Mouse (Mus musculus) embryonic facial prominence, embryonic 10.5 days (tissue): Measurements from ENCODE around the gene Ryk. TPM values are rescaled to one million over a fixed set of nuclear protein-coding genes. Genes with fewer than 3 reads are reported as not detected.

Experiments used
- DNase-seq: peaks from one replicate; pipeline ENCODE4 v3.0.0-alpha.2; 2017; ENCODE audit warnings: low spot score
- H3K27ac ChIP-seq: fragments of 300-500 bp; sonication (generic); replicated peaks from 2 replicates; pipeline ENCODE4 v1.5.1; 2016; ENCODE audit warnings: mild to moderate bottlenecking
- H3K27me3 ChIP-seq: fragments of 300-500 bp; sonication (generic); replicated peaks from 2 replicates; pipeline ENCODE4 v1.6.1; 2016; ENCODE audit warnings: low read depth, mild to moderate bottlenecking; ENCODE audit not compliant: poor library complexity, severe bottlenecking
- H3K36me3 ChIP-seq: fragments of 300-500 bp; sonication (generic); replicated peaks from 2 replicates; pipeline ENCODE4 v1.6.1; 2016; ENCODE audit warnings: mild to moderate bottlenecking, moderate library complexity
- H3K4me1 ChIP-seq: fragments of 300-500 bp; sonication (generic); 2 replicates; pipeline ENCODE4 v1.6.1; 2016
- H3K4me3 ChIP-seq: fragments of 300-500 bp; sonication (generic); 2 replicates; pipeline ENCODE4 v1.5.1; 2016; ENCODE audit warnings: mild to moderate bottlenecking, moderate library complexity
- H3K9me3 ChIP-seq: fragments of 300-500 bp; sonication (generic); 2 replicates; pipeline ENCODE4 v1.6.1; 2016; ENCODE audit warnings: mild to moderate bottlenecking
- WGBS: fragments of 180-500 bp; shearing (Covaris S2); methylation state at CpG from one replicate; pipeline ENCODE4 v1.1.7; 2016; 5-methylcytosine and 5-hydroxymethylcytosine counted together
- polyA plus RNA-seq: library from polyadenylated mRNA; unstranded; fragments of >200 nt; fragmentation: Nextera tagmentation; extraction: Ambion mirVana; gene quantifications from 2 replicates; pipeline ENCODE4 v1.2.1, GENCODE M21; 2016

The Ryk gene
- polyA plus RNA-seq, 1 experiment from 2014 or later: 15.8 TPM

DNA sequence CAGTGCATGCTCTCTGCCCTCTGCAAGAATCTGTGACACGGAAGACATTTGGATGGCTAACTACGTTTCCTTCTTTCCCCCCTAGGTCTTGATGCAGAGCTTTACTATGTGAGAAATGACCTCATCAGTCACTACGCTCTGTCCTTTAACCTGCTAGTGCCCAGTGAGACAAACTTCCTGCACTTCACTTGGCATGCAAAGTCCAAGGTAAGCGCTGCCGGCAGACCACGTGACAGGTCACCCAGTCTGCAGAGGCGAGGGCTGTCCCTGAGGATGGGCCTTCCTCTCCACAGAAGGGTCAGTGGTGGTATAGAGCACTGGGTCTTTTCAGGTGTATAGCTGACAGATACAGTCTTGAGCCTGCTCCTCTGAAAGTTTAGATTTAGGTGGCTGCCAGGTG lies 27.1 kb downstream of the Ryk start:
- Histone ChIP-seq H3K27me3 (no peaks in the 10 kb centered on the region), H3K27ac (no peak overlapping the region), H3K4me3 (no peak overlapping the region), H3K36me3 (peaks cover 67% of the 10 kb centered on the region), H3K4me1 (peaks cover 60% of the 10 kb centered on the region), H3K9me3 (peaks cover 15% of the 10 kb centered on the region)
- WGBS: 84% methylated on average over 7 of the region's 7 CpGs
- no peak for DNase-seq

DNA sequence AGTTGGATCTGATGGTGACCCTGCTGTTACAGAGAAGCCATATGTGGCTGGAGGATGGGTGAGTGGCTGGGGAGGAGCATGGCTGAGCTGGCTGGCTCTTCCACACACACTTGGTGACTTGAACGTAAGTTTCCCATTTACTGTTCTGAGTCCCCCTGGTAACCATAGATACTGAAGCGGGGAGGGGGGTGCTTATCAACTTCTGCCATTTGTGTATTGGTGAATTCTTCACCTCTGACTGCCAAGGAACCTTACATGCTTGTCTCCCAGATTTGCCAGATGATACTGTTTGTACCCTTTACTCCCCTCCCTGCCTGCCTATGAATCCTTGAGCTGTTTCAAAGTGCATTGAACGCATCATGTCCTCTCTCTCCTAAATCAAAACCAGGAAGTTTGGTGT lies 27.5 kb downstream of the Ryk start:
- peaks cover 62% of the 10 kb centered on the region for H3K36me3 ChIP-seq
- WGBS: 78% methylated on average over 3 of the region's 3 CpGs
- H3K9me3 ChIP-seq: peaks cover 12% of the 10 kb centered on the region

DNA sequence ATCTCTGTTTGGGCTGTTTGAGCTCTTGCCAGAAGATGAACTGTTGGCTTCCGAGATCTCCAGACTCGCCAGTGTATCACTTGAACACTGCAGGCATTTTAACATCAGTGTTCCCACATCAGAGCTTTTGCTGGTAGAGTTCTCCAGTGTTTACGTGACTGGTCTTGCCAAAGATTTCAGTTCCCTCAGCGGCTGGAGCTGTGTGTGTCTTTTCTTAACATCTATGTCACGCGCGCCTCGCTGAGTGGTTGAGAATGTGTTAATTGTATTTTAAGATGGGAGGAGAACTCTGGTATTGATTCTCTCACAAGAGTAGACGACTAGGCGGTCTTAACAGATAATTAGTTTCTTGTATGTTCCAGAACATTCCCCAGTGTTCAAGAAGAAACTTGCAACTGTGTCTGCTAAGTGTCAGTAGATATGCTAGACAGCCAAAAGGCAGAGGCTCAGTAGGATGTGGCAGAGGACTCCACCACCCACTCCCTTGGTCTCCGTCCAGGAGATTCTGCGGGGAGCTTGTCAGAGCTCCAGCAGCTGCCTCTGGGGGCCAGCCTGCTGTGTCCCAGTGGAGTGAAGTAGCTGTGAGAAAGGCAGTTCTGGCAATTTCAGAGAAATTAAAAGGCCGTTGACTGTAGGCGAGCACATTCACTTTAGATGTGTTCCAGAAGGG lies 29.3 kb downstream of the Ryk start:
- 77% methylated on average over 14 of the region's 14 CpGs for WGBS
- no peak for DNase-seq
- peaks cover 51% of the 10 kb centered on the region for H3K4me1 ChIP-seq
- peaks cover 4% of the 10 kb centered on the region; the same call in 1 of the 2 replicates for H3K9me3 ChIP-seq
- H3K4me3 ChIP-seq: no peak overlapping the region
- no peaks in the 10 kb centered on the region for H3K27me3 ChIP-seq
- peak overlapping the region; percentile 69 for H3K27ac ChIP-seq
- H3K36me3 ChIP-seq: peaks cover 60% of the 10 kb centered on the region

More for the DNA sequence above, 27.5 kb downstream of the Ryk start:
- Histone ChIP-seq H3K4me1 (peaks cover 61% of the 10 kb centered on the region), H3K27ac (no peak overlapping the region), H3K27me3 (no peaks in the 10 kb centered on the region), H3K4me3 (no peak overlapping the region)
- DNase-seq: no peak

DNA sequence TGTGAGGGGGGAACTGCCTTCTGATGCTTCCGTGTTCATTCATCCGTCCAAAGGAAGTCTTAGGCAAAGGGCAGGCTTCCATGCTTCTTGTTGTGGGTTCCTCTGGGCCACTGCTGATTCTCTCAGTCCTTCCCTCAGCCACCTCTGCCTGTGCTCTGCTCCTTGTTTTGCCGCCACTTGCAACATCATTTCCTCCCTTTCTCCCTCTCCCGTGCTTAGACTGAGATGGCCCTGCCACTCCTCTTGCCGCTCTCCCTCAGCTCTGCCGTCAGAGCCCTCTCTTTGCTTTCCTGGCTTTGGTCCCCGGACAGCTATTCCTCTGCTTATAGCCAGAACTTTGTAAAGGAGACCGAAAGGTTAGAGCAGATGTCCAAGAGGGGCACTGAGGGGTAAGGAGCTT lies 30.2 kb downstream of the Ryk start:
- Histone ChIP-seq H3K27me3 (no peaks in the 10 kb centered on the region), H3K4me3 (no peak overlapping the region), H3K27ac (peak overlapping the region; percentile 57), H3K36me3 (peaks cover 64% of the 10 kb centered on the region), H3K9me3 (no peaks in the 10 kb centered on the region), H3K4me1 (peaks cover 51% of the 10 kb centered on the region)
- WGBS: 67% methylated on average over 8 of the region's 8 CpGs
- no peak for DNase-seq

DNA sequence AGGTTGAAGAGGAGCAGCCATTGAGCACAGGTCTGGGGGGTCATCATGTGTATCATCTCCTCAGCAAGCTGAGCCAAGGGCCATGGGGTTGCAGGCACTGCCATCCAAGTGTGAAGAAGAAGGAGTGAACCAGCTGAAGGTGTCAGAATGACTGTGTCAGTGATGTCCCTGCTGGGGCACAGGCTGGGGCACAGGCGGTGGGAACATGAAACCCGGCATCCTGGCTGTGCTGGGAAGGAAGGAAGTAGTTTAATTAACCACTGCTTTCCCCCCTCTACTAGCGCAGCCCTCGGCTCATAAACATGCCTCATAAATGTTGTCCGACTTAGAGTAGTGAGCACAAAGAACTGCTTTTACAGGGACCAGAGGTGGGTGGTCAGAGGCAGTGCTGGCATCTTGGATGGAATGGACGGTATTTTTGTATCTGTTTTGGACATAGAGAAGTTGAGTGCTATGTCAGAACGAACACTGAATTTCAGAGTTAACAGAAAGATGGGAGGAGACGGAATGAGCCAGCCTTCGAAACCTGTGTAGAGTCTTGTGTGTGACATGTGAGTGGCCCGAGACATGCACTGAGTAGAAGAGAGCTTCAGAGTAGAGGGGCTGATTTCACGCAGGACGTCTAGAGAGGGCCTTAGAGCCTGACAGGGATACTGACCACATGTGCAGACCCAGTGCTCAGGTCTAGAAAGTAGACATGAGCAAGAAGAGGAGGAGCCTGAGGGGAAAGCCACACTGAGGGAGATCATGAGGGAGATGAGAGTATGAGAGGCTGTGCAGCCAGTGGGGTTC lies 31.4 kb downstream of the Ryk start:
- peaks cover 51% of the 10 kb centered on the region for H3K4me1 ChIP-seq
- no peak for DNase-seq
- WGBS: 59% methylated on average over 12 of the region's 12 CpGs
- H3K27me3 ChIP-seq: no peaks in the 10 kb centered on the region
- H3K9me3 ChIP-seq: no peaks in the 10 kb centered on the region
- no peak overlapping the region; the same call in 1 of the 2 replicates for H3K27ac ChIP-seq
- peaks cover 76% of the 10 kb centered on the region for H3K36me3 ChIP-seq
- no peak overlapping the region for H3K4me3 ChIP-seq

DNA sequence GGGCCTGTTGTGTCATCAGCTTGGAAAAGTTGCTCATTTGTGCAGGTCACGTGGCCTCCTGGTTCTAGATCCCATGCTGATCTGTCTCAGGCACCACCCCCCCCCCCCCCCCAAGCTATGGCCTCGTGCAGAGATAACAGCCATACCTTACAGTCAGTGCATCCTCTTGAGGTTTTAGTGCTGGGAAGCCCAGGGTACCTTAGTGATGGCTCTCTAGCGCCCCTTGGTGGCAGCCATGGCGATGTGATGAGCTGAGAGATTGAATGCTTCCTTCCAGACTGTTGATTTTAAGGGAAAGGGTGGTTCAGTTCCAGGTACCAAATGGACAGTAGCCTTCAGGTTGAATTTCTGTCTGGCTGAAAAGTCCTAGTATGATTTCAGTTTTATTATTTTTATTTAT lies 32.2 kb downstream of the Ryk start:
- no peaks in the 10 kb centered on the region for H3K27me3 ChIP-seq
- no peaks in the 10 kb centered on the region for H3K9me3 ChIP-seq
- WGBS: 6% methylated on average over 4 of the region's 4 CpGs
- H3K36me3 ChIP-seq: peaks cover 77% of the 10 kb centered on the region
- no peak overlapping the region for H3K4me3 ChIP-seq
- H3K4me1 ChIP-seq: peaks cover 47% of the 10 kb centered on the region
- DNase-seq: peak; percentile 80
- H3K27ac ChIP-seq: no peak overlapping the region; the same call in 1 of the 2 replicates

DNA sequence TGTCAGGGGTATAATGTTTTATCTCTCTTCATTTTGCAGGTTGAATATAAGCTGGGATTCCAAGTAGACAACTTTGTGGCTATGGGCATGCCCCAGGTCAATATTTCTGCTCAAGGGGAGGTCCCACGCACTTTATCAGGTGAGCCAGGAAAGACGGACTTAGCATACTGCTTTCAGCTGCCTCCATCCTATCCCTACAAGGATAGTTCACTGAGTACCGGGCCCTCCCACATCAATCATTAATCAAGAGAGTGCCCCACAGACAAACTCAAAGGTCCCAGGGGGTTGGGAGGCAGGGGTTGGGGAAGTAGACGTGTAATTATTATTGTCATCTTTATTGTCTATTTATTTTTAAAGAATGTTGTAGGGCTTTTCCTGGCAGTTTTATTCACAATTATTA lies 32.8 kb downstream of the Ryk start:
- Histone ChIP-seq H3K36me3 (peaks cover 77% of the 10 kb centered on the region), H3K4me3 (no peak overlapping the region), H3K9me3 (no peaks in the 10 kb centered on the region), H3K27me3 (no peaks in the 10 kb centered on the region), H3K4me1 (peaks cover 41% of the 10 kb centered on the region), H3K27ac (no peak overlapping the region)
- no peak for DNase-seq
- WGBS: 92% methylated on average over 4 of the region's 4 CpGs

DNA sequence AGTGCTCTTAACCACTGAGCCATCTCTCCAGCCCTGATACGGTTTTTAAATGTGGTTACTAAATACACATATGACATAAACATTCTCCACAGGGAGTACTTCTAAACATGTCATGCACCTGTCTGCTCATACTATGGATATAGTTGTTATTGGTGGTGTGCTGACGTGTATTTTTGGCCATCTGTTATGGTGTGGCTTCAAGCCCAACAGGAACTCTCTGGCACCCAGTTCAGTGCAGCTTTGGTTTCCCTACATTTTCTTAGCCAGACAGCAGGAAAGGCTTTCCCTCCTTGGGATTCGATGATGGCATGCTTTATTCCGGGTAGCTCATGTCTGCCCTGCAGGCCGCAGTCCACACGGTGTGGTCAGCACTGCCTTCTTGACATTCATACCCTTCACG lies 33.7 kb downstream of the Ryk start:
- peaks cover 81% of the 10 kb centered on the region for H3K36me3 ChIP-seq
- H3K27me3 ChIP-seq: no peaks in the 10 kb centered on the region
- WGBS: 93% methylated on average over 7 of the region's 7 CpGs
- H3K9me3 ChIP-seq: no peaks in the 10 kb centered on the region
- H3K4me1 ChIP-seq: peaks cover 33% of the 10 kb centered on the region
- no peak for DNase-seq
- H3K27ac ChIP-seq: no peak overlapping the region
- H3K4me3 ChIP-seq: no peak overlapping the region

DNA sequence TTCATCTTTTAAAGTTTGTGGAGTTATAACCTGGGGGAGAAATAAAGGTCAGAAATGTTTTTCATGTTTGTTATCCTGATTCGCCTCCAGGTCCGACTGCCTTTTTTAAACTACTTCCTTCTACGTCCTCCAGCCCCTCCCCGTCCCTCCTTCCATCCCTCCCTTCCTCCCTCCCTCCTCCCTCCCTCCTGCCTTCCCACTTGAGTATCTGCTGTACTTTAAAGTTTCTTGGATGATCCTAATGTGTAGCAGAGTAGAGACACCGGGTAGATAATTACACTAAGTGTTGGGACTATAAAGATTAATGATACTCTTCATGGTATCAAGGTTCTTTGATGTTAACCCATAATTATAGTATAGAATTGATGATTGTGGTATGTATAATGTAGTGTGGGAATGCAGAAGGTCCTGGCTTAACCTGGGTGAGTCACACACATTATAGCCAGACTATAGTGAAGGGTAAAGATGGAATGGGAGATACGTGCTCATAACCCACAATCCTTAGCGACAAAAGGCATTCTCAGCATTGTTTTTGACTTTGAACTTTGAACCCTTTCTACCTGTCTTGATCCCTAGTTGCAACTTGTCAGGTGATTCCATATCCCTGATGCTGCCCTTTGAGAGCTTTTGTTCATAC lies 41.5 kb downstream of the Ryk start:
- H3K9me3 ChIP-seq: no peaks in the 10 kb centered on the region
- no peaks in the 10 kb centered on the region for H3K27me3 ChIP-seq
- no peak overlapping the region for H3K4me3 ChIP-seq
- H3K4me1 ChIP-seq: no peaks in the 10 kb centered on the region
- H3K36me3 ChIP-seq: peaks cover 89% of the 10 kb centered on the region
- DNase-seq: no peak
- H3K27ac ChIP-seq: no peak overlapping the region
- WGBS: 90% methylated on average over 7 of the region's 7 CpGs

DNA sequence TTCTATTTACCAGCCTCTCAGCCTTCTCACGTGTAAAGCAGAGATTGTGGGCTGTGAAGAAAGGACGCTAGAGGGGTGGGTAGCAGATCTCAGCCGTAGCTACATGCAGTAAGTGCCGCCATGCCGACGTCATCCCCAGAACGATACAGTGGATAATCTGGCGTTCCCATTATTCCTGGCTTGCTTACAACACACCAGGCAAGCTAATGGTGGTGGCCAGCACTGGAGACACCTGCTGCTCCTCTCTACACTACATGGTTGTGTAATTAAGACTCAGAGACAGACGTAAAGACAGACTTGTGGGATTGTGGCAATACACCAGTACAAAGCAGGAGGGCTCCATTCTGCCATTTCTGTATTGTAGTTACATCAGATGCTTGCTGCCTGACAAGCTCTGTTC lies 43.2 kb downstream of the Ryk start:
- WGBS: 88% methylated on average over 9 of the region's 9 CpGs
- Histone ChIP-seq H3K36me3 (peaks cover 87% of the 10 kb centered on the region), H3K27ac (no peak overlapping the region), H3K27me3 (no peaks in the 10 kb centered on the region), H3K9me3 (no peaks in the 10 kb centered on the region), H3K4me3 (no peak overlapping the region), H3K4me1 (no peaks in the 10 kb centered on the region)
- DNase-seq: no peak

DNA sequence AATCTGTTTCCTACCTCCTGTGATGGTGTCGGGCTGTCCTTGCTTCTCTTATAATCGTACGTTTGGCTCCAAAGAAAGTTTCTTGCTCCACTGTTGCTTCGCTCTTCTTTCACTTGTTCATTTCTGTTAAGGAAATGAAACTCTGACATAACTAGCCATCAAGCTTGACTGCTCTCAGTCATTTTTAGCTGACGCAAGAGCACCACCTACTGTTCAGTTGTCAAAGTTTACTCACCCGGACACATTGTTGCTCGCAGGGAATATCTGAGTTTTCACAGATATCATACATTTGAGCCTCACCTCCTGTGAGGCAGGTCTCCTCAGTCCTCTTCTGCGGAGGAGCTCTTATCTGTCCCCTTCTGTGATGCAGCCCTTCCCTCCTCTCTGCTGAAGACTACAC lies 44.8 kb downstream of the Ryk start:
- DNase-seq: peak; percentile 53
- peaks cover 88% of the 10 kb centered on the region for H3K36me3 ChIP-seq
- WGBS: 66% methylated on average over 8 of the region's 8 CpGs
- H3K27ac ChIP-seq: no peak overlapping the region
- H3K9me3 ChIP-seq: no peaks in the 10 kb centered on the region
- H3K4me3 ChIP-seq: no peak overlapping the region
- H3K27me3 ChIP-seq: no peaks in the 10 kb centered on the region
- H3K4me1 ChIP-seq: no peaks in the 10 kb centered on the region

DNA sequence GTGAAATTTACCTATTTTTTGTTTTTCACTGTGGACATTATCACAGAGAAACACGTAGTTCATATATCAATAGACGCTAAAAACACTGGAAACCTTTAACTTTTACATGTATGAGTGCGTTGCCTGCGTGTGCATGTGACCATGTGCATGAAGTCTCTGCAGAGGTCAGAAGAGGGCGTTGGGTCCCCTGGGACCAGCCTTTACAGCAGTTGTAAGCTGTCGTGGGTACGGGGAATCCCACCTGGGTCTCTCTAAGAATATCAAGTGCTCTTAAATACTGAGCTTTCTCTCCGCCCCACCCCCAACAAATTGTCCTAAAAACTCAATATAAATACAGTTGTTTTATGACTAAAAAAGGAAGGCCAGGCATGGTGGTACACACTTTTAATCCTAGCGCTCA lies 50.0 kb downstream of the Ryk start:
- Histone ChIP-seq H3K27me3 (no peaks in the 10 kb centered on the region), H3K4me3 (no peak overlapping the region), H3K27ac (no peak overlapping the region), H3K36me3 (peaks cover 84% of the 10 kb centered on the region), H3K4me1 (no peaks in the 10 kb centered on the region), H3K9me3 (no peaks in the 10 kb centered on the region)
- 86% methylated on average over 9 of the region's 9 CpGs for WGBS
- no peak for DNase-seq

DNA sequence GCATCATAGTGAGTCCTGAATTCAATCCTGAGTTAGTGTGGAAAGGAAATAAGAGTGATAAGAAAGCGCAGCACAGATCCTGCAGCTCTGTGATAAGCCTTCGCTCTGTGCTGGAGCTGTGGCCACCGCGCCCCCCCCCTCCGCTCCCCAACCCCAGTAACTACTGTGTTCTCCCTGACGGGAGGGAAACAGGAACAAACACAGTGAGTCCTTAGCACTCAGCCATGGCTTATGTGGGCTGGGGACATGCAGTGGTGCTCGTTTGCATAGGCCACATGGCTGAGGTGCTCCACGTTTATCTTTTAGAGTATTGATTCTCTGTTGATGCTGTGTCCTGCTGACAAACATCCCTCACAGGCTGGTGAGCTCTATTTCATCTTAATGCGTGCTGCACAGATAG lies 55.4 kb downstream of the Ryk start:
- WGBS: 79% methylated on average over 9 of the region's 9 CpGs
- Histone ChIP-seq H3K27ac (no peak overlapping the region), H3K27me3 (no peaks in the 10 kb centered on the region), H3K9me3 (no peaks in the 10 kb centered on the region), H3K4me3 (no peak overlapping the region), H3K4me1 (no peaks in the 10 kb centered on the region), H3K36me3 (peaks cover 79% of the 10 kb centered on the region)
- DNase-seq: no peak
